Mouse (Mus musculus): ENCODE data around the gene Acad8. TPM values are rescaled to one million over a fixed set of nuclear protein-coding genes. Genes with fewer than 3 reads are reported as not detected.

The Acad8 gene
- polyA plus RNA-seq, 1 experiment = 21.5 TPM

DNA sequence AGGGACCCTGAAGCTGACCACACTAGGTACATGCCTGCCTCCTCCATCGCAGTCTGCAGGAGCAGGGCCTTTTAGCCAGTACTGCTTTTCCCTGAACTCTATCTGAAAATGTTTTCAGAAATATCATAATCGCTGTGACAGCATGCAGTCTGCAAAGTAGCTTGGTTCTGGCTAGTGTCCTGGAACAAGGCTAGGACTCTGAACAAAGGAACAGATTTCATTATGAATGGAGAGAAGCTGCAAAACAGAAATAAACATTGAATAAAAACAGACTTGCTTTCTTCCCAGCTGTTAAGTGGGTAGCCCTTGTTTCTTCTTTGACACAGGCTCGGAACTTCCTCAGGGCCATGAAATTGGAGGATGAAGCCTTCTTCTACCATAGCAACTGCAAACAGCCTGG lies 5.9 kb upstream of the Acad8 start:
- Histone ChIP-seq H3K36me3 (ENCODE audit: control insufficient read depth, insufficient read depth, low read length) (peaks cover 61% of the 10 kb centered on the region), H3K4me1 (replicated peaks; ENCODE audit: control insufficient read depth, insufficient read depth, low read length) (no peaks in the 10 kb centered on the region), H3K27me3 (ENCODE audit: control insufficient read depth, insufficient read depth, low read length) (no peaks in the 10 kb centered on the region), H3K27ac (ENCODE audit: control insufficient read depth, insufficient read depth, low read length) (no peak overlapping the region), H3K4me3 (ENCODE audit: control insufficient read depth, insufficient read depth, low read length) (no peak overlapping the region)
- WGBS = 96% methylated on average over 3 of the region's 3 CpGs
- no peak for DNase-seq
- no peak for TF ChIP-seq POLR2A (IDR thresholded peaks at IDR 0.05; ENCODE audit: control insufficient read depth, extremely low read depth, insufficient read depth, low read length, poor library complexity)
- no peak for TF ChIP-seq CTCF (IDR thresholded peaks at IDR 0.05; ENCODE audit: borderline replicate concordance, control insufficient read depth, extremely low read depth, insufficient read depth, low read length, poor library complexity)

DNA sequence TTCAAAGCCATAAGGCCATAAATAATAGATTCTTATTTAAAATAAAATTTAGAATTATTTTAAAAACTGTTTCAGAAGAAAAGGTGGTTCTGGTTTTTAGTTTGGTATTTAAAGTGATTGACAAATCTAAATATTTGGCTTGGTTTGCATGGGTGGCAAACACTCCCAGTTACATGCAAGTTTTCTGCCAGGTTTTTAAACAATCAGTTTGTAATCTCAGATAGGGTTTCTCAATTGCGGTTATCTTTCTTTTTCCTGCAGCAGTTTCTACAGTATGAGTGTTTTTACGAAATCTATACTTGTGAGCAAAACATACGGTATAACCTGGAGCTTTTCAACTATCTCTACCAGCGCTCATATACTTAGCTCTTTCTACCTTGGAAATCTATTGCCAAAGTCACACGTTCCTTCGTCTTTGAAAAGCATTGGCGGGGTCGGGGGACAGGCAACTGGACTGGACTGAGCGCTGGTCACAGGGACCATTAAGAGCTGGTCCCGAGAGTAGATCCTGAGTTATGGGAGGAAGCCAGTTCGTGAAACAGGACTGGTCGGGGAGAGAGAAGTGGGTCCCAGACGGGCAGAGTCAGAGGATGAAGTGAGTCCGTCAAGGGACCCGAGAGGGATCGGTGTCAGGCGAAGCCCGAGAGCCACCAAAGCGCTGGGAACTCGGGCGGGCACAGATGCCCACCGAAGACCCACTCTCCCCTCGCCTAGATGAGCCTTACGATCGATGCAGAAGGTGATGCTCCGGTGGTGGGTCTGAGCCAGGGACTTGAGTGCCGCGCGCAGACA lies 501 bp downstream of the Acad8 start:
- Histone ChIP-seq H3K4me3 (ENCODE audit: control insufficient read depth, insufficient read depth, low read length) (peak overlapping the region; percentile 83), H3K36me3 (ENCODE audit: control insufficient read depth, insufficient read depth, low read length) (0 out of 2 replicates have a peak, but pooled peaks cover 4% of the 10 kb centered on the region), H3K4me1 (replicated peaks; ENCODE audit: control insufficient read depth, insufficient read depth, low read length) (no peaks in the 10 kb centered on the region), H3K27me3 (ENCODE audit: control insufficient read depth, insufficient read depth, low read length) (no peaks in the 10 kb centered on the region), H3K27ac (ENCODE audit: control insufficient read depth, insufficient read depth, low read length) (no peak overlapping the region)
- no peak for TF ChIP-seq CTCF (IDR thresholded peaks at IDR 0.05; ENCODE audit: borderline replicate concordance, control insufficient read depth, extremely low read depth, insufficient read depth, low read length, poor library complexity)
- no peak for TF ChIP-seq POLR2A (IDR thresholded peaks at IDR 0.05; ENCODE audit: control insufficient read depth, extremely low read depth, insufficient read depth, low read length, poor library complexity)
- no peak for DNase-seq
- WGBS = under 1% methylated on average over 29 of the region's 29 CpGs

DNA sequence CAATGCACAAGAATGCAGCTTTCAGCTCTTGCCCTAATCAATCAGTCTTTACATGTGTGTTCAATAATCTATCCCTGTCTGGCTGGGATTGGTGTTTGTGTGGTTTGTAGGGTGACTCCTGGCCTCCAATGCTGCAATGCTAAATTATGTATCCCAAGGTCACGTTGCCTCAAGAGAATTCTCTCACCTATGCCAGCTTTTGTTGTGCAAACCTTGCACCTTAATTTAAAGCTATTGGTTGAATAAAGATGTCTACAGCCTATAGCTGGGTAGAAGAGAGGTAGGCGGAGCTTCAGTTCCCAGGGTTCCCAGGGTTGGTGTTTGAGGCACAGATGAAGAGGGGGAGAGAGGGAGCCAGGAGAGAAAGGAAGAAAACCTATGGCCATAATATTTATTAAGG lies 1.9 kb downstream of the Acad8 start:
- Histone ChIP-seq H3K4me1 (replicated peaks; ENCODE audit: control insufficient read depth, insufficient read depth, low read length) (no peaks in the 10 kb centered on the region), H3K27me3 (ENCODE audit: control insufficient read depth, insufficient read depth, low read length) (no peaks in the 10 kb centered on the region), H3K27ac (ENCODE audit: control insufficient read depth, insufficient read depth, low read length) (no peak overlapping the region), H3K4me3 (ENCODE audit: control insufficient read depth, insufficient read depth, low read length) (no peak overlapping the region), H3K36me3 (ENCODE audit: control insufficient read depth, insufficient read depth, low read length) (no peaks in the 10 kb centered on the region)
- 92% methylated on average over 2 of the region's 2 CpGs for WGBS
- DNase-seq = no peak
- TF ChIP-seq CTCF (IDR thresholded peaks at IDR 0.05; ENCODE audit: borderline replicate concordance, control insufficient read depth, extremely low read depth, insufficient read depth, low read length, poor library complexity) (no peak), POLR2A (IDR thresholded peaks at IDR 0.05; ENCODE audit: control insufficient read depth, extremely low read depth, insufficient read depth, low read length, poor library complexity) (no peak)

DNA sequence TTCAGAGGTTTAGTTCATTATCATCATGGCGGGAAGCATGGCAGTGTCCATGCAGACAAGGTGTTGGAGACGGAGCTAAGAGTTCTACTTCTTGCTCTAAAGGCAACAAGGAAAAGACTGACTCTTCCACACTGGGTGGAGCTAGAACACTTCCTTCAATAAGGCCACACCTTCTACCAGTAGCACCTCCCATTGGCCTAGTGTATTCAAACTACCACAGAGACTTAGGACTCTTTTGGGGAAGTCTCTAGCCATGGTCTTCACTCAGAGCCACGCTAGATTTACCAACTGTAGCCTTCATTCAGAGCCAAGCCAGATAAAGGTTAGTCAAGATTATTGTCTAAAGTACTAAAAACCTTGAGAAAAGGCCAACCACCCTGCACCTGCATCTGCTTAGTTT lies 2.3 kb downstream of the Acad8 start:
- Histone ChIP-seq H3K36me3 (ENCODE audit: control insufficient read depth, insufficient read depth, low read length) (no peaks in the 10 kb centered on the region), H3K27me3 (ENCODE audit: control insufficient read depth, insufficient read depth, low read length) (no peaks in the 10 kb centered on the region), H3K4me1 (replicated peaks; ENCODE audit: control insufficient read depth, insufficient read depth, low read length) (no peaks in the 10 kb centered on the region), H3K4me3 (ENCODE audit: control insufficient read depth, insufficient read depth, low read length) (no peak overlapping the region), H3K27ac (ENCODE audit: control insufficient read depth, insufficient read depth, low read length) (no peak overlapping the region)
- 83% methylated on average over 3 of the region's 3 CpGs for WGBS
- no peak for DNase-seq
- no peak for TF ChIP-seq CTCF (IDR thresholded peaks at IDR 0.05; ENCODE audit: borderline replicate concordance, control insufficient read depth, extremely low read depth, insufficient read depth, low read length, poor library complexity)
- no peak for TF ChIP-seq POLR2A (IDR thresholded peaks at IDR 0.05; ENCODE audit: control insufficient read depth, extremely low read depth, insufficient read depth, low read length, poor library complexity)

DNA sequence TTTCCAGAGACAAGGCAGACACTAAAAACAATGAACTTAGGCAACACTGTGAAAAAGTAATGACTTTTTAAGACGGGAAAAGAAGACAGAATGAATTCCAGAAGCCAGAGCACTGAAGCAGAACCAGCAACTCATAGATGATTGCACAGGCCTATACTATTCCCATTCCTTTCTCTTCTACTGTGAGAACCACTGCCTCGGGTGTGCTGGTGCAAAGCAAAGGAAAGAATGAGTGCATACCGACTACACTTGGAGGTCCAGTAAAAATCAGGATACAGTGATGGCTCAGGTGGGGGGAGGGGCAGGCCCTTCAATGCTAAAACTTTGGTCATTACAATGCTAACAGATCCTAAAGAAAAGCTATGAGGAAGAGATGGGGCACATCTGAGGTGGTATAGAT lies 5.5 kb downstream of the Acad8 start:
- H3K4me1 ChIP-seq (replicated peaks; ENCODE audit: control insufficient read depth, insufficient read depth, low read length) = no peaks in the 10 kb centered on the region
- TF ChIP-seq POLR2A (IDR thresholded peaks at IDR 0.05; ENCODE audit: control insufficient read depth, extremely low read depth, insufficient read depth, low read length, poor library complexity) (no peak), CTCF (IDR thresholded peaks at IDR 0.05; ENCODE audit: borderline replicate concordance, control insufficient read depth, extremely low read depth, insufficient read depth, low read length, poor library complexity) (no peak)
- H3K27me3 ChIP-seq (ENCODE audit: control insufficient read depth, insufficient read depth, low read length) = no peaks in the 10 kb centered on the region
- no peak overlapping the region for H3K4me3 ChIP-seq (ENCODE audit: control insufficient read depth, insufficient read depth, low read length)
- DNase-seq = no peak
- WGBS = 90% methylated on average over 3 of the region's 3 CpGs
- peaks cover 14% of the 10 kb centered on the region for H3K36me3 ChIP-seq (ENCODE audit: control insufficient read depth, insufficient read depth, low read length)
- no peak overlapping the region for H3K27ac ChIP-seq (ENCODE audit: control insufficient read depth, insufficient read depth, low read length)

DNA sequence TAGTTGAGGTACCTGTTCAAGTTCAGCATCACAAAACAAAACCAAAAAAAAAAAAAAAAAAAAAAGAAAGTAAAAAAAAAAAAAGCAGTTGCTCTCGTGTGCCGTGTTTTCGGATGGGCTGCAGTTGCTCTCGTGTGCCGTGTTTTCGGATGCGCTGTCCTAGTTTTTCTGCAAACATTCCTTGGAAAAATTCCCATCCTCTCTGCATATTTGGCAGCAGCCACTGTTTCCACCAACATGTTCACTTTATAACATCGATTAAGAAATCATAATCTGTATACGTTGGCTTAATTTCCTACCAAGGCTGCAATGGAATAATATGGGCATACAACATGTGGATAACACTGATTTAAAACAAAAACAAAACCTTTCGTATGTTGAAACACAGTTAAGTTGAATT lies 6.2 kb downstream of the Acad8 start:
- no peaks in the 10 kb centered on the region for H3K27me3 ChIP-seq (ENCODE audit: control insufficient read depth, insufficient read depth, low read length)

More for the DNA sequence above, 6.2 kb downstream of the Acad8 start:
- Histone ChIP-seq H3K4me1 (replicated peaks; ENCODE audit: control insufficient read depth, insufficient read depth, low read length) (no peaks in the 10 kb centered on the region), H3K4me3 (ENCODE audit: control insufficient read depth, insufficient read depth, low read length) (no peak overlapping the region), H3K36me3 (ENCODE audit: control insufficient read depth, insufficient read depth, low read length) (peaks cover 14% of the 10 kb centered on the region), H3K27ac (ENCODE audit: control insufficient read depth, insufficient read depth, low read length) (no peak overlapping the region)
- TF ChIP-seq POLR2A (IDR thresholded peaks at IDR 0.05; ENCODE audit: control insufficient read depth, extremely low read depth, insufficient read depth, low read length, poor library complexity) (no peak), CTCF (IDR thresholded peaks at IDR 0.05; ENCODE audit: borderline replicate concordance, control insufficient read depth, extremely low read depth, insufficient read depth, low read length, poor library complexity) (no peak)
- WGBS = 93% methylated on average over 10 of the region's 10 CpGs
- no peak for DNase-seq

Measured in thymus, adult 2 months (tissue).